Mouse (Mus musculus): ENCODE measurements around the gene Rnf182. TPM values are rescaled to one million over a fixed set of nuclear protein-coding genes. Genes with fewer than 3 reads are reported as not detected.

The Rnf182 gene
- total RNA-seq, 2 experiments from 2014 or later: not detected

DNA sequence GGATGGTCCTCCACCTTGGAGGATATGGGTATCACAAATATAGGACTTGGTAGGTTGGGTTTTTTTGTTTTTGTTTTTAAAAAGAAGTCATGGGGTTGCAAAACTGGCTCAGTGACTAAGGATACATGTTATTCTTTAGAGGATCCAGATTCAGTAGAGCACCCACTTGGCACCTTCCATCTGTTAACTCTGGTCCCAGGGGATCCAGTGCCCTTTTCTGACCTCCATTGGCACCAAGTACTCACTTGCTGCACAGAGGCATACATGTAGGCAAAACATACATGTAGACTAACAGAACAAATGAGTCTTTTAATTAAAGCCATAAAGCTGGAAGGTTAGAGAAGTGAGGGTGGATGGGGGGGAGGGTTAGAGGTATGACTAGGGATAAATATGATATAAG is 80.0 kb downstream of the Rnf182 start:
- ATAC-seq (ENCODE audit: poor library complexity, severe bottlenecking): no peak

GRCm38 (mm10) chr13:43696011-43696410 is 80.5 kb downstream of the Rnf182 start:
- ATAC-seq (ENCODE audit: poor library complexity, severe bottlenecking): no peak

GRCm38 (mm10) chr13:43698506-43698905 is 83.0 kb downstream of the Rnf182 start:
- no peak for ATAC-seq (ENCODE audit: poor library complexity, severe bottlenecking)

- ATAC-seq (ENCODE audit: poor library complexity, severe bottlenecking): no peak
Observed at GRCm38 (mm10) chr13:43703471-43703870, 88.0 kb downstream of the Rnf182 start.

DNA sequence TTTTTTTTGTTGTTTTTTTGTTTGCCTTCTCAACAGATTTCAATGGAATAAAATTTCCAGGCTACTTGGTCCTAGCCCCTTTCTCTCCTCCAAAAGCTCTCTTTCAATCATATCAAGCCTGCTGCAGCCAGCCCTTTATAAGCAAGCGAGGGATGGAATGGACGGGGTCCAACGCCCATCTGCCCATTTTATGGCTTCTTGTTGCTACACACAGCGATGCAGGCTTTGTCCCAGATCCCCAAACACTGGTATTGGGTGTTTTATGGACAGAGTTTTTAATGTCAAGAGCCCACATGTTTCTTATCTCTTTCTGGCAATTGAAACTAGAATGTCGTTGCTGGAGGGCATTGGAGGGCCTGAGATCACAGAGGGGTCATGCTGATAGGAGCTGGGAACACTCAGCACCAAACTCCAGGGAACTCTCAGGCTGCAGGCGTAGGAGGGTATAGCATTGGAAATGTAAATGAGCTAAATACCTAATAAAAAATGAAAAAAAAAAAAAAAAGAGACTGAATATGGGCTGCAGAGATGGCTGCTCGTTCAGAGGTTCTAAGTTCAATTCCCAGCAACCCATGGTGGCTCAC is 89.1 kb downstream of the Rnf182 start:
- ATAC-seq (ENCODE audit: poor library complexity, severe bottlenecking): no peak

DNA sequence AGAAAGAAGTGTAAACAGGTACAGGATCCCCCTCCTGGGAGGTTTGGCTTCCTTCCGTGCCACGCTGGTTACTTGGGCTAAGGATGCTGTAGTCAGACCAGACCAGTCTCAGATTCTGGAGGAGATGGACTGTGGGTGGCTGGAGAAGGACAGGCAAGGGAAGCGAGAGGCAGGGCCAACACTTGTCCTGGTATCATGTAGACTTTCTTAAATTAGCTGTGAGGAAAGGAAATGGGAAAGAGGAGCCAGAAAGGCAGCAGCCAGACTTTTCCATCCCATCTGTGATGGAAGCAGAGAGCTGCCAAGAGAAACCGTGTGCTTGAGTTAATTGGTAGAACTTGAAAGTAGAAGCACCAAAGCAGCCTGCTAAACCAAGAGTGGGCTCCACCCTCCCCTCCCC is 90.9 kb downstream of the Rnf182 start:
- no peak for ATAC-seq (ENCODE audit: poor library complexity, severe bottlenecking)

DNA sequence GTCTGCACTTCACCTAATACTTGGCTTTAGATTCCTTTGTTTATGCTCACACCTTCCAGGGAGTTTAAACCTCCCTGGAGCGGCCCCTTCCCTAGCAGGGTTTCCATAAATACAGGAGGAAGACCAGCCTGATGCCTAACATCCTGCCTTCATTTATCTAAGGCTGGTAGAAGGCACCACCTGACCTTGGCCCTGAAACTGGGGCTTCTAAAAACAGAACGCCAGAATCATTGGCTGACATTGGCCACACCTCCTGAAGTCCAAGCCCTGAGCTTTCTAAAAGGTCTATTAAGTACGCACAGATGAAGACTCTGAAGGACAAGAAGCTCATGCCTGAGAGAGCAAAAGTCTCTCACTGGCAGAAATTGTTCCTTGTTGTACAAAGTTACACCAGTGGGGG is 94.0 kb downstream of the Rnf182 start:
- no peak for ATAC-seq (ENCODE audit: poor library complexity, severe bottlenecking)

DNA sequence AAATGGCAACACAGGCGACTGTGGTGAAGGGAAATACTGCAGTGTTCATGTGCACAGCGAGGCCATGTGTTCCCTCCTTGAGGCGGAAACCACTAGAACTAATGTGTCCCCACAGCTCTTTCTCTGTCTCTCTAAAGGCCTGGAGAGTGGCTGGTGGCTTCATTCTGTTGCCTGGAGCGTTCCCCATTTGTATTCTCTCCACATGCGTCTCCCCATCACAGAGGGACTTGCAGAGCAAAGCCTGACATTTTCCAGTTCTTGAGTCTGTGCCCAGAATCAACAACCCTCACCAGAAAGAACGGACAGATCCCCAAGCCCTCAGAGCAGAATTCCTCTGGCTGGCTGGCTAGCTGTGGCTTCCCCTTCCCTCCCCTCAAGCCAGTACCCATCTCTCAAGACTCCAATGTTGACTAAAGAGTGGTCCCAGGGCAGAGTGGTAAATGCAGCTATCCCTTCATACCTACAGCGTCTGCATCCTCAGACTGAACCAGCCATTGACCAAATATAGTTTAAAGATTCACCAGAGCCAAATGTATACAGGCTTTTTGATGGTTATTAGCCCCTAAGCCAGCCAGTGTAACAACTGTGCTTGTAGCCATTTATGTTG is 96.3 kb downstream of the Rnf182 start:
- ATAC-seq (ENCODE audit: poor library complexity, severe bottlenecking): no peak

DNA sequence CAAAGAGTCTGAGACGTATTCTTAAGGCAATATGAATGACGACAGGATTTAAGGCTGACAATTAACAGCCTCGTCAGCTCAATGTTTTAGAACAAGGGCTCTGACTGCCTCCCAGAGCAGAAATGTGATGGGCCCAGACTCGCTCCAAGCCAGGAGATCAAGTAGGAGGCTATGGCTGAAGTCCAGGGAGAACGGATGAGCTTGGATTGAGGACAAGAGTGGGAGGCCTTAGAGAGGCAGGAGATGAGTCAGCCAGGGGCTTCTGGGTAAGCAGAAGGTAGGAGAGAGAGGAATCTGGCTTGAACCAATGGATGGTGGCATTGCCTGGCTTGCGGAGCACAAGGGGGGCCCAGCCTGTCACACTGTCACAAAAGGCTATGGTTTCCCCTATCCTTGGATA is 99.2 kb downstream of the Rnf182 start:
- ATAC-seq (ENCODE audit: poor library complexity, severe bottlenecking): no peak

DNA sequence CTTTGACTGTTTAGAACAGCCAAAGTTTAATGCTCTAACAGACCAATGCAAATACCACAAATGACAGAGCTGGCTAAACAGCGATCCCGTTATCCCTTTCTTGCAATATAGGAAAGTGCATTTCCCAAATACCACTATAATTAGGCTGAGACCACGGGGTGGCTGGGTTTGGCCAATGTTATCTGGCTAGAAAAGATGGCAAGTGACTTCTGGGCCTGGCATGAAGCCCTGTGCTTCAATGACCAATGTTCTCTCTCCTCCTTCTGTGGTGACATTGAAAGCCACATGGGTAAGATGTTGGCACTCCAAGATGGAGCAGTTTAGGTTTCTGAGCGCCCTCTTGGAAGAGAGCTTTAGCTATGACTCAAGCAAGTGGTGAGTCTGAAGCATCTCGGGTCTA is 100.0 kb downstream of the Rnf182 start:
- no peak for ATAC-seq (ENCODE audit: poor library complexity, severe bottlenecking)

- no peak for ATAC-seq (ENCODE audit: poor library complexity, severe bottlenecking)
Observed at GRCm38 (mm10) chr13:43716514-43717036, 101.1 kb downstream of the Rnf182 start.

DNA sequence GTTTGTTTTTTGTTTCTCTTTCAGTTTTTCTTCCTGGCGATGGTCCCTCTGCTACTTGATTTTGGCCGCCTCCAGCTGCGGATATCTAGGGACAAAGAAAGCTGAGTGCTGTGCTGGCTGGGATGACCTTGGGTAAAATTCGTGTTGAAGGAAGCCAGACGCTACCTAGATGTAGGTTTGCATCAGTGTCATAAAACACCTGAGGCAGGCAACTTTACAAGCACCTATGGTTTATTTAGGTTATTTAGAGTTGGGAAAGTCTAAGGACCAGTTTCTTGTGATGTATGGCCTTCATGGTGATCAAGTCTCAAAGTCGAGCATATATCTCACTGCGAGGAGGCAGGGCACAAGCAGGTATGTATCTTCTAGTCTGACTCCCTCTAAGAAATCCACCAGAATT is 102.7 kb downstream of the Rnf182 start:
- ATAC-seq (ENCODE audit: poor library complexity, severe bottlenecking): no peak

DNA sequence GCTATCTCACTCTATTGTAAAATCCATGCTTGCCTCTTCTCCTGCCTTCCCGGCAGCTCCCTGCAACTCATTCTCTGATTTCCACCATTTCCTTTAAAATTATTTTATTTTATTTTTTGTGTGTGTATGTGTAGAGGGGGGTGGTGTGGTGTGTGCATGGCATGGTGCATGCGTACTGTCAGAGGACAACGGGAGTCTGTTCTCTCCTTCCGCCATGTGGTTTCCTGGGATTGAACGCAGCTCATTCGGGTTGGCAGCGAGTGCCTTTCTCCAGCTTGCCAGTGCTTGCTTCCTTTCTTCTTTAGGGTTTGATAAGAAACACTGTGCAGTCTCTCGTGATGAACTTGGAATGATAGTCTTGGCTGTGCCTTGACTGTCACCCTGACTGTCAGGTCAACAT is 105.0 kb downstream of the Rnf182 start:
- no peak for ATAC-seq (ENCODE audit: poor library complexity, severe bottlenecking)

Other genes starting within 250 kb of the Rnf182 start
- gene Nol7, start 217.3 kb upstream of the Rnf182 start, total RNA-seq (2015): 103 and 124 TPM in 2 replicates
- gene Nol7, start 217.3 kb upstream of the Rnf182 start, total RNA-seq (2017): 147 and 159 TPM in 2 replicates
- gene Ranbp9, start 134.4 kb upstream of the Rnf182 start, total RNA-seq (2015): 117 and 133 TPM in 2 replicates
- gene Ranbp9, start 134.4 kb upstream of the Rnf182 start, total RNA-seq (2017): 119 and 134 TPM in 2 replicates
- 28.5 and 35.3 TPM in 2 replicates for gene Mcur1, start 55.5 kb upstream of the Rnf182 start, total RNA-seq (2015)
- gene Mcur1, start 55.5 kb upstream of the Rnf182 start, total RNA-seq (2017): 21.3 and 25.6 TPM in 2 replicates
- gene Cd83, start 169.1 kb downstream of the Rnf182 start, total RNA-seq (2015): 1.2 and 1.7 TPM in 2 replicates
- gene Cd83, start 169.1 kb downstream of the Rnf182 start, total RNA-seq (2017): 0.81 and 1.4 TPM in 2 replicates